Mouse (Mus musculus): ENCODE data around the gene Traf7.

- TF ChIP-seq POLR2A (IDR thresholded peaks at IDR 0.05; ENCODE audit: low read depth, low read length) = no peak
- no peak for TF ChIP-seq CTCF (IDR thresholded peaks at IDR 0.05; ENCODE audit: extremely low read depth, insufficient read length, insufficient replicate concordance, low read depth, low read length)
These were observed 17.5 kb upstream of the Traf7 start for GRCm38 (mm10) chr17:24545247-24545646.
